Mouse (Mus musculus) megakaryocyte, embryonic 14.5 days (primary cell): ENCODE results near the gene Cog6.

Experiments used
- FLI1 ChIP-seq: IDR thresholded peaks from 2 replicates; pipeline ENCODE4 v1.6.1; 2012; ENCODE audit warnings: low read length, inconsistent platforms, mixed read lengths
- GATA1 ChIP-seq: IDR thresholded peaks from 3 replicates; pipeline ENCODE4 v1.6.1; 2012; ENCODE audit warnings: mixed read lengths, low read length, inconsistent platforms, borderline replicate concordance

- TF ChIP-seq GATA1 (no peak), FLI1 (no peak)
Observed at GRCm38 (mm10) chr3:53063423-53064147, 46.5 kb upstream of the Cog6 start.
